Mouse (Mus musculus) lung, embryonic 15.5 days (tissue): ENCODE results near the gene Agbl2. TPM values are rescaled to one million over a fixed set of nuclear protein-coding genes. Genes with fewer than 3 reads are reported as not detected.

ENCODE experiments used
- ATAC-seq: fragments of 200-750 bp; cut with Nextera tagmentation; 2 replicates; pipeline ENCODE4 v1.8.0; 2017; ENCODE audit warnings: moderate number of reproducible peaks, borderline replicate concordance; ENCODE audit not compliant: low FRiP score, low TSS enrichment; ENCODE audit errors: extremely low read depth
- H3K27ac ChIP-seq: fragments of 300-500 bp; sonication (generic); 2 replicates; pipeline ENCODE4 v1.5.1; 2015; ENCODE audit warnings: moderate library complexity, mild to moderate bottlenecking, inconsistent platforms
- H3K27me3 ChIP-seq: fragments of 300-500 bp; sonication (generic); 2 replicates; pipeline ENCODE4 v1.6.1; 2015; ENCODE audit warnings: inconsistent platforms
- H3K36me3 ChIP-seq: fragments of 300-500 bp; sonication (generic); 2 replicates; pipeline ENCODE4 v1.6.1; 2015; ENCODE audit warnings: inconsistent platforms
- H3K4me1 ChIP-seq: fragments of 300-500 bp; sonication (generic); 2 replicates; pipeline ENCODE4 v1.6.1; 2015; ENCODE audit warnings: inconsistent platforms
- H3K4me2 ChIP-seq: fragments of 300-500 bp; sonication (generic); 2 replicates; pipeline ENCODE4 v1.6.1; 2015; ENCODE audit warnings: inconsistent platforms, mild to moderate bottlenecking, moderate library complexity
- H3K4me3 ChIP-seq: fragments of 300-500 bp; sonication (generic); 2 replicates; pipeline ENCODE4 v1.5.1; 2015; ENCODE audit warnings: mild to moderate bottlenecking, inconsistent platforms
- H3K9ac ChIP-seq: fragments of 300-500 bp; sonication (generic); 2 replicates; pipeline ENCODE4 v1.6.1; 2015; ENCODE audit warnings: inconsistent platforms
- H3K9me3 ChIP-seq: fragments of 300-500 bp; sonication (generic); 2 replicates; pipeline ENCODE4 v1.6.1; 2016; ENCODE audit warnings: inconsistent platforms
- WGBS: fragments of 180-500 bp; shearing (Covaris S2); methylation state at CpG from one replicate; pipeline ENCODE4 v1.1.7; 2015; 5-methylcytosine and 5-hydroxymethylcytosine counted together
- polyA plus RNA-seq: library from polyadenylated mRNA; unstranded; fragments of >200 nt; fragmentation: Nextera tagmentation; extraction: Ambion mirVana; gene quantifications from 2 replicates; pipeline ENCODE4 v1.2.1, GENCODE M21; 2015

Gene Agbl2
- polyA plus RNA-seq, 1 experiment from 2014 or later = 1.5 TPM

DNA sequence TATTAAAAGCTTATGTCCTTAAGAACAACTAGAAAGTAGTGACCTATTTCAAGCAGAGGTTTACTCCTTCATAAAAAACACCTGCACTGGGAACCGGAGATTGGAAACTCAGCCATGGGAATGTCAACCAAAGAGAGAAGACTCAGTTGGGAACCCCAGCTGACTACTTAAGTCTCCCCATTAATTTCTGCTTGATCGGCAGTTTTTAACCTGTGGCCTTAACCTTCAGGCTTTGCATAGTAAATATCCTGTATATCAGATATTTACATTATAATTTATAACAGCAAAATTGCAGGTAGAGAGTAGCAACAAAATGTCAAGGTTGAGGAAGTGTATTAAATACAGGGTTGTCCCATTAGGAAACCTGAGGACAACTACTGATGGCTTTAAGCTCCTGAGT is 29.0 kb upstream of the Agbl2 start:
- no peak for ATAC-seq
- Histone ChIP-seq H3K4me3 (no peak overlapping the region), H3K9me3 (no peaks in the 10 kb centered on the region), H3K27me3 (no peaks in the 10 kb centered on the region), H3K4me1 (no peaks in the 10 kb centered on the region), H3K36me3 (peaks cover 72% of the 10 kb centered on the region), H3K9ac (no peak overlapping the region), H3K4me2 (no peak overlapping the region), H3K27ac (no peak overlapping the region)
- 90% methylated on average over 2 of the region's 2 CpGs for whole genome bisulfite sequencing

DNA sequence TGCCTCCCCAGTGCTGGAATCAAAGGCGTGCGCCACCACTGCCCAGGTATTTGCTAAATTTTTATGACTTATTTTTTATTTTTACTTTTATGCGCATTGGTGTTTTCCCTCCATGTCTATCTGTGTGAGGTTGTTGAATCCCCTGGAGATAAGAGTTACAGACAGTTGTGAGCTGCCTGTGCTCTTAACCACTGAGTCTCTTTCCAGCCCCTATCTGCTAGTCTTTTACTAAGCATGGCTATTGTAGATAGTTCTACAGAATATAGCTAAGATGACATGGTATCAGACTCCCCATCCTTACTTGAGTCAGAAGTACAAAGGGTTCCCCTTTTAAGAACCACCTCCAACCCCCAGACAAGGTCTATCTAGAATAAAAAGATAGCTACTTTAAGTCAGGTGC is 28.3 kb upstream of the Agbl2 start:
- Histone ChIP-seq H3K9ac (no peak overlapping the region), H3K4me2 (no peak overlapping the region), H3K4me1 (no peaks in the 10 kb centered on the region), H3K4me3 (no peak overlapping the region), H3K27ac (no peak overlapping the region), H3K27me3 (no peaks in the 10 kb centered on the region), H3K36me3 (peaks cover 78% of the 10 kb centered on the region), H3K9me3 (no peaks in the 10 kb centered on the region)
- ATAC-seq = no peak
- WGBS = 94% methylated on average over 3 of the region's 3 CpGs

DNA sequence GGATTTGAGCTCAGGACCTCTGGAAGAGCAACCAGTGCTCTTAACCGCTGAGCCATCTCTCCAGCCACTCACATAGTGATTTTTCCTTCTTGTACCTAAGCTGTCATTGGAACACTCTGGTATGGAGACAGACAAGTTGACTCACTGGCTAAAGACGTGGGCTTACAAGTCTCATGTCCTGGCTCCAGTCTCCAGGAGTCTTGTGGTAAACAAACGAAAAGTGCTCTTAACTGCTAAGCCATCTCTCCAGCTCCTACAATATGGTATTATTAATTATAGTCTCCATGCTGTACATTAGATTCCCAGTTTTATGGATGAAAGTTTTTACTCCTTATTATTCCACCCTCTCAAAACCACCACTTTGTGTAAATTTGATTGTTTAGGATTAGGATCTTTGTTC is 17.4 kb upstream of the Agbl2 start:
- Histone ChIP-seq H3K4me3 (no peak overlapping the region), H3K9ac (no peak overlapping the region), H3K9me3 (no peaks in the 10 kb centered on the region), H3K27ac (no peak overlapping the region), H3K4me2 (no peak overlapping the region), H3K4me1 (no peaks in the 10 kb centered on the region), H3K36me3 (peaks cover 87% of the 10 kb centered on the region), H3K27me3 (no peaks in the 10 kb centered on the region)
- 78% methylated on average over 3 of the region's 3 CpGs for WGBS
- ATAC-seq = no peak

- no peaks in the 10 kb centered on the region for H3K9me3 ChIP-seq
- no peak overlapping the region for H3K9ac ChIP-seq
- H3K27ac ChIP-seq = no peak overlapping the region
- 38% methylated on average over 3 of the region's 3 CpGs for WGBS
- peaks cover 5% of the 10 kb centered on the region; the same call in 1 of the 2 replicates for H3K27me3 ChIP-seq
- no peak for ATAC-seq
- H3K4me3 ChIP-seq = no peak overlapping the region
- H3K4me1 ChIP-seq = peaks cover 18% of the 10 kb centered on the region
- H3K36me3 ChIP-seq = peaks cover 45% of the 10 kb centered on the region
- no peak overlapping the region for H3K4me2 ChIP-seq
These were observed 1.2 kb upstream of the Agbl2 start for GRCm38 (mm10) chr2:90781323-90781722.

DNA sequence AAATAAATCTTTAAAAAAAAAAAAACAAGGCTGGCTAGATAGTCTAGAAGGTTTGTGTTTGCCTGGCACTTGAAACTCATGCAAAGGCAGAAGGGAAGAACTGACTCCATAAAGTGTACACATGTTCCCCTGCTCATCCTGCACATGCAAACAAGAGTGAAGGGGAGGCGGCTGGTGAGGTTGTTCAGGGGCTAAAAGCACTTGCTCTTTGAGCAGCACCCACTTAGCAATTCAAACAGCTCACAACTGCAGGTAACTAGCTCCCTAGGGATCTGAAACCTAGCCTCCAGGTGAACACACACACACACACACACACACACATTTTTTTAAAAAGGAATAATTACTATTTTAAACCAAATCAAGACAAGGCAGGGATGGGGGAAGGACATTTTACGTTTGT is 589 bp upstream of the Agbl2 start:
- Histone ChIP-seq H3K9ac (no peak overlapping the region), H3K27me3 (peaks cover 5% of the 10 kb centered on the region; the same call in 1 of the 2 replicates), H3K4me1 (peaks cover 18% of the 10 kb centered on the region), H3K4me3 (no peak overlapping the region), H3K4me2 (peak overlapping the region; percentile 91; the same call in 1 of the 2 replicates), H3K27ac (no peak overlapping the region), H3K9me3 (no peaks in the 10 kb centered on the region), H3K36me3 (peaks cover 39% of the 10 kb centered on the region)
- 42% methylated on average over 2 of the region's 2 CpGs for WGBS
- no peak for ATAC-seq

GRCm38 (mm10) chr2:90782901-90783486 is 467 bp downstream of the Agbl2 start:
- WGBS = 3% methylated on average over 29 of the region's 29 CpGs
- Histone ChIP-seq H3K27ac (no peak overlapping the region), H3K9ac (peak overlapping the region; percentile 31), H3K4me1 (peaks cover 18% of the 10 kb centered on the region), H3K9me3 (no peaks in the 10 kb centered on the region), H3K36me3 (peaks cover 30% of the 10 kb centered on the region), H3K4me2 (peak overlapping the region; percentile 91), H3K27me3 (peaks cover 5% of the 10 kb centered on the region; the same call in 1 of the 2 replicates), H3K4me3 (peak overlapping the region; percentile 48)
- peak; percentile 53; the same call in 1 of the 2 replicates for ATAC-seq

DNA sequence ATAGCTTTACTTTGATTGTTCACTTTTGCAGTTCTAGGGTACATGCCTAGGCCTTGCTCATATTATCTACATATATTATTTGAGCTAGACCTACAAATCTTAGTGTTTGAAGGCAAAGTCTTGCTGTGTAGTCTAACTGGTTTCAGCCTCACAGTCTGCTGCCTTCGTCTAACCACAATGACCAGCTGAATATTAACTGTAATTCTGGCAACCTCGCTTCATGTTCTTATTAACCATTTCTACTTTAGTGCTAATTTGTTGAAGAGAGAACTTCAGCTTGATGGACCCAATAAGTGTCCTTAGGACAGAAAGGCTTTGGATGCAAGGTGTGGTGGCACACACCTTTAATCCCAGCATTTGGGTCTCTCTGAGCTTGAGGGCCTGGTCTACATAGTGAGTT is 5.6 kb downstream of the Agbl2 start:
- 81% methylated on average over 2 of the region's 2 CpGs for WGBS
- no peak overlapping the region for H3K4me3 ChIP-seq
- H3K9me3 ChIP-seq = no peaks in the 10 kb centered on the region
- no peak overlapping the region for H3K27ac ChIP-seq
- peaks cover 5% of the 10 kb centered on the region; the same call in 1 of the 2 replicates for H3K27me3 ChIP-seq
- no peak overlapping the region for H3K9ac ChIP-seq
- ATAC-seq = no peak
- peaks cover 5% of the 10 kb centered on the region for H3K4me1 ChIP-seq
- H3K4me2 ChIP-seq = no peak overlapping the region
- no peaks in the 10 kb centered on the region for H3K36me3 ChIP-seq

DNA sequence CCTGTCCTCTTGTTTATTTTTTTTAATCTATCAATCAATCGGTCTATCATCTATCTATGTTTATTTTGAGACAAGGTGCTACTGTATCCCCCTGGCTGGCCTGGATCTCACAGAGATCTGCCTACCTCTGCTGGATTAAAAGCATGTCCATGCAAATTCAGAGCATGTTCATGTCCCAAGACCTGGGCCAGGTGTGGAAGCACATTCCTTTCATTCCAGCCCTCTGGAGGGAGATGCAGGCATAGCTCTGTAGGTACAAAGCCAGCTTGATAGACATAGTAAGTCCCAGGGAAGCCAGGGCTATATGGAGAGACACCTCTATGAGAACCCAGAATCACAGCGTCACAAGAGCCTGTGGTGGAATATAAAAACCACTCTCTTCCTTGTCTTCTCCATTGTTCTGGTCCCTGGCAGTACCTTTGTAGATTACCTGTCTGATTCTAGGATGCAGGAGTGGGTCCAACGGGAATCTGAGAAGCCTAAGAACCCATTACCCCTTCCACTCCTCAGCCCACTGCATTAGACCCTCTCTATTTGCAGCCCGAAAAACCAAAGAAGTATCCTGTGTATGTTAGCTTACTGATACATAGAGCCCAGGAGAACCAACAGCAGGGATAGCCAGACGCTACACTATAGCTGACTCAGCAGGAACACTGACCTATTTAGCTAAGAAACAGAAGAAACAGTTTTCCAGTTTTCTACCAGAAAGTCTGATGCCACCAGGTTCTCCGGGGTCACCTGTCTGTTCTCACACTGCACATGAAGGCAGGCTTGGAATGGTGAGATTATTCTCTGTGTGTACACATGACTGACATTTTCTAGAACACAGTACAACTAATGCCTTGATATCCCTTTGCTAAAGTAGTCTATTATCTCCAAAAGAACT is 26.0 kb downstream of the Agbl2 start:
- Histone ChIP-seq H3K36me3 (no peaks in the 10 kb centered on the region), H3K9ac (no peak overlapping the region), H3K4me1 (no peaks in the 10 kb centered on the region), H3K9me3 (no peaks in the 10 kb centered on the region), H3K27ac (no peak overlapping the region), H3K4me2 (no peak overlapping the region), H3K27me3 (no peaks in the 10 kb centered on the region), H3K4me3 (no peak overlapping the region)
- 75% methylated on average over 6 of the region's 6 CpGs for WGBS
- 0 out of 2 replicates have a peak, but pooled peaks have one; percentile 27 for ATAC-seq

- no peaks in the 10 kb centered on the region for H3K4me1 ChIP-seq
- H3K9me3 ChIP-seq = no peaks in the 10 kb centered on the region
- no peak overlapping the region for H3K4me3 ChIP-seq
- WGBS = 54% methylated on average over 8 of the region's 8 CpGs
- no peak for ATAC-seq
- no peak overlapping the region for H3K9ac ChIP-seq
- no peak overlapping the region for H3K4me2 ChIP-seq
- no peaks in the 10 kb centered on the region for H3K36me3 ChIP-seq
- H3K27me3 ChIP-seq = no peaks in the 10 kb centered on the region
- no peak overlapping the region for H3K27ac ChIP-seq
These were observed 28.2 kb downstream of the Agbl2 start for GRCm38 (mm10) chr2:90810751-90811150.

DNA sequence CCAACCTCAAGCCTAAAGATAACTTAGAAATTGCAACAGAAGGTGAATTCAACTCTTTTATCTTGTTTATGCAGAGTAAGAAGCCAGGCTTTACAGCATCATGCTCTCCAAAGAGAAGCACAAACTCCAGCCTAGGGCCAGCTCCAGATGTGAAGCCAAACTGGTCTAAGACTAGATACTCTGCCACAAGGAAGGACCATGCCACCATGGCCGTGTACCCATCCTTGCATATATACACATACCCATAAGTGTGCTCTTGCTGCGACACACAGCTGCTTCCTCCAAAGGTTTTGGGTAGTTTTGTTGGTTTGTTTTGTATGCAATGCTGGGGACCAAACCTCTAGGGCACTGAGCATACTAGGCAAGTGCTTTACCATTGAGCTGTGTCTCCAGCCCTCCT is 32.7 kb downstream of the Agbl2 start:
- Histone ChIP-seq H3K27ac (no peak overlapping the region), H3K27me3 (no peaks in the 10 kb centered on the region), H3K9ac (no peak overlapping the region), H3K9me3 (no peaks in the 10 kb centered on the region), H3K4me3 (no peak overlapping the region), H3K36me3 (no peaks in the 10 kb centered on the region), H3K4me2 (no peak overlapping the region), H3K4me1 (no peaks in the 10 kb centered on the region)
- no peak for ATAC-seq
- WGBS = 75% methylated on average over 2 of the region's 2 CpGs

DNA sequence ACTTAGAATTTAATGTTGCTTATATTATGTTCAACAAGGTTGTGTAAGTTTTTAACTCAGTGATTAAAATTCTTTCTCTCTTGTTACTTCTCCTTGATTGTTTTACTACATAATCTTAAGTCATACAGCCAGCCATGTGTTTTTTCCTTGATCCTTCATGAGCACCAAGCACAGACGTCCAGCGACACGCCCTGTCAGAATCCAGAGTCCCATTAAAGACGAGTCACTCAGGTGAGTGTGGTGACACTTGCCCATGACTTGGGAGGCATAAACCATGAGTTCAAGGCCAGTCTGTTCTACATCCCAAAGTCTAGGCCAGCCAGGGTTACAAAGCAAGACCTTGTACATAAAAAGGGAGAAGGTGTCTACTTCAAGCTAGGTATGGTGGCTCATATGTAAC is 33.6 kb downstream of the Agbl2 start:
- Histone ChIP-seq H3K4me2 (no peak overlapping the region), H3K9ac (no peak overlapping the region), H3K36me3 (no peaks in the 10 kb centered on the region), H3K27ac (no peak overlapping the region), H3K27me3 (no peaks in the 10 kb centered on the region), H3K4me1 (no peaks in the 10 kb centered on the region), H3K4me3 (no peak overlapping the region), H3K9me3 (no peaks in the 10 kb centered on the region)
- no peak for ATAC-seq
- WGBS = 81% methylated on average over 4 of the region's 4 CpGs

GRCm38 (mm10) chr2:90818710-90819109 is 36.2 kb downstream of the Agbl2 start:
- no peak overlapping the region for H3K27ac ChIP-seq
- no peaks in the 10 kb centered on the region for H3K4me1 ChIP-seq
- WGBS = 80% methylated on average over 3 of the region's 3 CpGs
- no peak for ATAC-seq
- no peaks in the 10 kb centered on the region for H3K36me3 ChIP-seq
- no peak overlapping the region for H3K4me3 ChIP-seq
- H3K9me3 ChIP-seq = no peaks in the 10 kb centered on the region
- H3K4me2 ChIP-seq = no peak overlapping the region
- no peak overlapping the region for H3K9ac ChIP-seq
- no peaks in the 10 kb centered on the region for H3K27me3 ChIP-seq
